Mouse (Mus musculus) limb, embryonic 12.5 days (tissue): Measurements from ENCODE around the gene Pih1d1. TPM values are rescaled to one million over a fixed set of nuclear protein-coding genes. Genes with fewer than 3 reads are reported as not detected.
A peak's percentile ranks its signal among the peaks of the same experiment; 100 is the strongest.
"Not testable (repeated sequence)": the region's sequence is repeated elsewhere in the genome, so short reads cannot be mapped to it uniquely, and the experiment has no call there.

ENCODE experiments used
- ATAC-seq: fragments of 200-750 bp; cut with Nextera tagmentation; 2 replicates; pipeline ENCODE4 v1.8.0; 2017; ENCODE audit warnings: low read depth, moderate TSS enrichment; ENCODE audit not compliant: insufficient number of reproducible peaks, insufficient read depth, low FRiP score, low TSS enrichment
- H3K27ac ChIP-seq: fragments of 300-500 bp; sonication (generic); 2 replicates; pipeline ENCODE4 v1.5.1; 2016; ENCODE audit warnings: mild to moderate bottlenecking, moderate library complexity
- H3K27me3 ChIP-seq: fragments of 300-500 bp; sonication (generic); 2 replicates; pipeline ENCODE4 v1.6.1; 2016; ENCODE audit warnings: mild to moderate bottlenecking, moderate library complexity
- H3K36me3 ChIP-seq: fragments of 300-500 bp; sonication (generic); 2 replicates; pipeline ENCODE4 v1.6.1; 2016; ENCODE audit warnings: mild to moderate bottlenecking, moderate library complexity
- H3K4me1 ChIP-seq: fragments of 300-500 bp; sonication (generic); replicated peaks from 2 replicates; pipeline ENCODE4 v1.6.1; 2016
- H3K4me2 ChIP-seq: fragments of 300-500 bp; sonication (generic); 2 replicates; pipeline ENCODE4 v1.6.1; 2016; ENCODE audit warnings: mild to moderate bottlenecking, moderate library complexity
- H3K4me3 ChIP-seq: fragments of 300-500 bp; sonication (generic); replicated peaks from 2 replicates; pipeline ENCODE4 v1.5.1; 2016; ENCODE audit warnings: mild to moderate bottlenecking
- H3K9ac ChIP-seq: fragments of 300-500 bp; sonication (generic); replicated peaks from 2 replicates; pipeline ENCODE4 v1.6.1; 2016; ENCODE audit warnings: mild to moderate bottlenecking, moderate library complexity
- H3K9me3 ChIP-seq: fragments of 300-500 bp; sonication (generic); 2 replicates; pipeline ENCODE4 v1.6.1; 2016; ENCODE audit warnings: mild to moderate bottlenecking, moderate library complexity
- WGBS: fragments of 180-500 bp; shearing (Covaris S2); methylation state at CpG from one replicate; pipeline ENCODE4 v1.1.7; 2016; 5-methylcytosine and 5-hydroxymethylcytosine counted together
- polyA plus RNA-seq: library from polyadenylated mRNA; unstranded; fragments of >200 nt; fragmentation: Nextera tagmentation; extraction: Ambion mirVana; gene quantifications from 2 replicates; pipeline ENCODE4 v1.2.1, GENCODE M21; 2016

Gene Pih1d1
- polyA plus RNA-seq = 91.8 and 93.0 TPM in 2 replicates

GRCm38 (mm10) chr7:45154096-45154992, at the start of gene Pih1d1, which contains the start of gene Aldh16a1:
TSS of gene Pih1d1 (plus strand) at chr7:45154303.
TSS of gene Aldh16a1 (minus strand) at chr7:45154584.
- Histone ChIP-seq H3K36me3 (peaks cover 30% of the 10 kb centered on the region), H3K27ac (peak within 1 kb of the TSS; percentile 95), H3K9me3 (no peaks in the 10 kb centered on the region), H3K9ac (peak within 1 kb of the TSS; percentile 81), H3K4me2 (peak within 1 kb of the TSS; percentile 76), H3K4me1 (peaks cover 31% of the 10 kb centered on the region), H3K4me3 (peak within 1 kb of the TSS; percentile 64), H3K27me3 (no peaks in the 10 kb centered on the region)
- 5% methylated on average over 69 of the region's 69 CpGs for WGBS
- peak; percentile 96 for ATAC-seq

- ATAC-seq = no peak
- Histone ChIP-seq H3K36me3 (no peaks in the 10 kb centered on the region), H3K9me3 (no peaks in the 10 kb centered on the region), H3K4me2 (no peak overlapping the region), H3K27ac (no peak overlapping the region), H3K4me3 (no peak overlapping the region), H3K4me1 (peaks cover 17% of the 10 kb centered on the region), H3K27me3 (no peaks in the 10 kb centered on the region), H3K9ac (no peak overlapping the region)
- 81% methylated on average over 5 of the region's 5 CpGs for WGBS
Observed at GRCm38 (mm10) chr7:45104941-45105340, 49.2 kb upstream of the Pih1d1 start.

- H3K9ac ChIP-seq = no peak overlapping the region
- H3K9me3 ChIP-seq = no peaks in the 10 kb centered on the region
- no peak overlapping the region for H3K4me3 ChIP-seq
- H3K4me2 ChIP-seq = no peak overlapping the region
- ATAC-seq = no peak
- H3K4me1 ChIP-seq = peaks cover 17% of the 10 kb centered on the region
- 75% methylated on average over 8 of the region's 8 CpGs for WGBS
- no peaks in the 10 kb centered on the region for H3K36me3 ChIP-seq
- H3K27ac ChIP-seq = no peak overlapping the region
- no peaks in the 10 kb centered on the region for H3K27me3 ChIP-seq
Observed at GRCm38 (mm10) chr7:45105491-45105890, 48.6 kb upstream of the Pih1d1 start.

- H3K4me2 ChIP-seq = no peak overlapping the region
- no peak for ATAC-seq
- no peak overlapping the region for H3K9ac ChIP-seq
- no peak overlapping the region for H3K4me3 ChIP-seq
- no peaks in the 10 kb centered on the region for H3K27me3 ChIP-seq
- H3K27ac ChIP-seq = 0 out of 2 replicates have a peak overlapping the region, but pooled peaks have one; percentile 35
- no peaks in the 10 kb centered on the region for H3K36me3 ChIP-seq
- H3K9me3 ChIP-seq = no peaks in the 10 kb centered on the region
- H3K4me1 ChIP-seq = peaks cover 17% of the 10 kb centered on the region
- 53% methylated on average over 6 of the region's 6 CpGs for WGBS
Observed at GRCm38 (mm10) chr7:45106441-45106840, 47.7 kb upstream of the Pih1d1 start.

GRCm38 (mm10) chr7:45107052-45107645, 47.0 kb upstream of the Pih1d1 start:
- no peak overlapping the region for H3K27ac ChIP-seq
- no peak overlapping the region for H3K4me2 ChIP-seq
- peaks cover 17% of the 10 kb centered on the region for H3K4me1 ChIP-seq
- no peaks in the 10 kb centered on the region for H3K9me3 ChIP-seq
- no peak for ATAC-seq
- 58% methylated on average over 5 of the region's 5 CpGs for WGBS
- H3K9ac ChIP-seq = no peak overlapping the region
- no peaks in the 10 kb centered on the region for H3K27me3 ChIP-seq
- H3K36me3 ChIP-seq = no peaks in the 10 kb centered on the region
- H3K4me3 ChIP-seq = no peak overlapping the region

GRCm38 (mm10) chr7:45110089-45110488, 44.0 kb upstream of the Pih1d1 start:
- WGBS = 85% methylated on average over 4 of the region's 4 CpGs
- not testable (repeated sequence) for H3K9ac ChIP-seq, ATAC-seq, H3K9me3 ChIP-seq, H3K36me3 ChIP-seq, H3K4me1 ChIP-seq, H3K27me3 ChIP-seq, H3K27ac ChIP-seq, H3K4me3 ChIP-seq, H3K4me2 ChIP-seq

GRCm38 (mm10) chr7:45111940-45112339, 42.2 kb upstream of the Pih1d1 start:
- Histone ChIP-seq H3K36me3 (no peaks in the 10 kb centered on the region), H3K27me3 (no peaks in the 10 kb centered on the region), H3K4me3 (no peak overlapping the region), H3K9ac (no peak overlapping the region), H3K4me1 (no peaks in the 10 kb centered on the region), H3K27ac (no peak overlapping the region), H3K4me2 (no peak overlapping the region), H3K9me3 (no peaks in the 10 kb centered on the region)
- WGBS = 52% methylated on average over 2 of the region's 2 CpGs
- no peak for ATAC-seq

- WGBS = 59% methylated on average over 3 of the region's 3 CpGs
- Histone ChIP-seq H3K4me2 (no peak overlapping the region), H3K9me3 (no peaks in the 10 kb centered on the region), H3K36me3 (no peaks in the 10 kb centered on the region; the same call in 1 of the 2 replicates), H3K4me3 (no peak overlapping the region), H3K4me1 (no peaks in the 10 kb centered on the region), H3K27me3 (no peaks in the 10 kb centered on the region), H3K9ac (no peak overlapping the region), H3K27ac (no peak overlapping the region)
- no peak for ATAC-seq
Observed at GRCm38 (mm10) chr7:45112529-45112928, 41.6 kb upstream of the Pih1d1 start.

GRCm38 (mm10) chr7:45113476-45113875, 40.6 kb upstream of the Pih1d1 start:
- Histone ChIP-seq H3K36me3 (peaks cover 6% of the 10 kb centered on the region), H3K27me3 (no peaks in the 10 kb centered on the region), H3K9me3 (no peaks in the 10 kb centered on the region), H3K4me1 (no peaks in the 10 kb centered on the region), H3K4me2 (no peak overlapping the region), H3K9ac (no peak overlapping the region), H3K4me3 (no peak overlapping the region), H3K27ac (0 out of 2 replicates have a peak overlapping the region, but pooled peaks have one; percentile 18)
- ATAC-seq = no peak
- whole genome bisulfite sequencing = 70% methylated on average over 2 of the region's 2 CpGs

GRCm38 (mm10) chr7:45117566-45117965, 36.5 kb upstream of the Pih1d1 start:
- WGBS = 85% methylated on average over 8 of the region's 8 CpGs
- H3K36me3 ChIP-seq = peaks cover 45% of the 10 kb centered on the region
- H3K4me3 ChIP-seq = no peak overlapping the region
- no peak overlapping the region for H3K4me2 ChIP-seq
- ATAC-seq = no peak
- peaks cover 6% of the 10 kb centered on the region for H3K4me1 ChIP-seq
- H3K27ac ChIP-seq = peak overlapping the region; percentile 20; the same call in 1 of the 2 replicates
- H3K27me3 ChIP-seq = no peaks in the 10 kb centered on the region
- H3K9me3 ChIP-seq = no peaks in the 10 kb centered on the region
- H3K9ac ChIP-seq = no peak overlapping the region; the same call in 1 of the 2 replicates

GRCm38 (mm10) chr7:45118336-45118735, 35.8 kb upstream of the Pih1d1 start:
- no peaks in the 10 kb centered on the region for H3K27me3 ChIP-seq
- no peak overlapping the region for H3K27ac ChIP-seq
- no peaks in the 10 kb centered on the region for H3K9me3 ChIP-seq
- no peak overlapping the region for H3K4me2 ChIP-seq
- H3K4me1 ChIP-seq = peaks cover 13% of the 10 kb centered on the region
- peaks cover 53% of the 10 kb centered on the region for H3K36me3 ChIP-seq
- ATAC-seq = no peak
- H3K9ac ChIP-seq = no peak overlapping the region
- H3K4me3 ChIP-seq = no peak overlapping the region
- WGBS = 87% methylated on average over 6 of the region's 6 CpGs
